Mouse (Mus musculus): ENCODE measurements at regions not wholly inside any gene's neighbourhood (a gene's known extent, or its start where the extent isn't known, plus 50 kb on each side); places are given as distances from the start of the nearest gene placed in this dataset.
A peak's percentile ranks its signal among the peaks of the same experiment; 100 is the strongest.

DNA sequence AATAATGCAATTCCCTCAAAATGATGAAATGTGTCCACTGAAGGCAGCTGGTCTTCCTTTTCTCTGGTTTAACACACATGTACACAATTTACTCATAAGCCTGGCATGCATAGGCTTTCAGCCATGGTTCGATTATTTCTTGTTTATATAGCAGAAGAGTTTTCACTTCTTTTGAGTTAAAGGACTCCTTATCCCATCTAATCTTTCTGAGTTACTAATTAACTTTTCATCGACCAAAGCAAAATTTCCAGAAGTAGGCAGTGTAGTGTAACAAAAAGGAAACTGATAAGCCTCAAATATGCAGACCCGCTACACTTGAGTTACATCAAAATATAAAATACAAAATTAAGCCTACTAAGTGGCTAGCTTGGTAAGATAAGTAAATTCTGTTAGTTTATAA, 620.5 kb upstream of the Akr1e1 start:
- no peak for DNase-seq

DNA sequence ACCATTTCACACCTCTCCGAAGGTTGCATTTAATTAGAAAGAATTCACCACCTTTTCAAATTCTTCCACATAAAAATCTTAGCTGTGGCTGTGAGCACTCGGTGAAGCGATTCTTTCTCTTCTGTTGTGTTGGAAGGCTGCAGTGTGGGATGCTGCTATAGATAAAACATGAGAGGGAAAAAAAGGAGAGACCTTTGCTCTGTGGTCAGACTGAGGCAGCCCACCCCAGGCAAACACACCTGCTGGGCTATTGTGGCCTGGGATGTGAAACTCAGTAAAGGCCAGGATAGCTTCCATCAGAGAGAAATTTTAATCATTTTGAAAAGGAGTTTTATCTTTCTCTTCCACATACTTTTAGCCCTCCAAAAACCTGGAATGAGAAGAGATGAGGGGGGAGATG, 625.3 kb upstream of the Akr1e1 start:
- no peak for DNase-seq

DNA sequence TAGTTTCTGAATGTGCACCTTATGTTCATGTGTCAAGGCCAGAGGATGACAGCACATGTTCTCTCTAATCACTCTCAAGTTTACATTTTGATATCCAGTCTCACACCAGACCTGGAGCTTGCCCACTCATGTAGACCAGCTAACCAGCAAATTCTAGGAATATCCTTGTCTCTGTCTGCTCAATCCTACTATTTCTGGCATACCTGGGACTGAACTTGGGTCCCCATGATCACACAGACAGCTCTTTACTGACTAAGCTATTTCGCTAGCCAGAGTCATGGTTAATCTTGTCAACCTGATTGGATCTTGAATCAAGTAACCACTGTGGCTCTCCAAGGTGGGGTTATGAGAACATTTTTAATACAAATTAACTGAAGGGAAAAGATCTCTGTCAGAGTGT, 625.9 kb upstream of the Klf6 start:
- no peak for DNase-seq

DNA sequence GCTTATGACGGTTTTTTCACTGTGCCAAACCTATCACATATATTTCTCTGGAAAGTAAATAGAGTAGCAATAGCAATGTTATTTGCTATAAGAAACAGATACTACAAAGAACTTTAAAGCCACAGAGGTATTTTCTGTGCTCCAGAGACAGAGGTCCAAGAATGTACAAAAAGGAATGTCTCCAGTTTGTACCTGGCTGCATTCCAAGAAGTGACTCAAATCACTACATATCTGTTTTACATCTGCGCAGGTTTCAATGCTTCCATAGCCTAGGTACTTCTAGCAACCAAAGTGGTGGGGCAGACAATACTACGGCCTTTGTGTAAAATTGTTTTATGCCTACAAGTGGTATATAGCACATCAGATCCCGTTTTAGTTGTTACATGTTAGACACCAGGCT, 620.7 kb upstream of the Klf6 start:
- DNase-seq = no peak

DNA sequence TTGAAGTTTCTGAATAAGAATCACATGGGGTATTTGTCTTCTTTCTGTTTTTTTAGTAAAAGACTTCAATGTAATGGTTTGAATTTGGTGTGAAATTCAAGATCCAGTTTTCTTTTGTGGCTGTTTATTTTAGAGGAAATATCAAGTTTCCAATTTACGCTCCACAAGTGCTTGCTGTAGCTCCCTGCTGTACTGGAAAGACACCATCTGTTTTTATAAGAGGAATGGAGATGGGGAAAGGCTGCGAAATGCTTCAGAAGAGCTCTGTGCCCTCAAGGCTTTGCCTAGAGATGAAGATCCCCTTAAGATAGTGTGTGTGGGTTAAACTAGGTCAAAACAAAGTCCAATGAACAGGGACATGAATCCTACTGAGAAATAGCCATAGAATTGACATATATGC, 618.5 kb upstream of the Klf6 start:
- DNase-seq = no peak

- no peak for DNase-seq
Measured at GRCm38 (mm10) chr13:5248671-5249391, 612.5 kb upstream of the Klf6 start.

DNA sequence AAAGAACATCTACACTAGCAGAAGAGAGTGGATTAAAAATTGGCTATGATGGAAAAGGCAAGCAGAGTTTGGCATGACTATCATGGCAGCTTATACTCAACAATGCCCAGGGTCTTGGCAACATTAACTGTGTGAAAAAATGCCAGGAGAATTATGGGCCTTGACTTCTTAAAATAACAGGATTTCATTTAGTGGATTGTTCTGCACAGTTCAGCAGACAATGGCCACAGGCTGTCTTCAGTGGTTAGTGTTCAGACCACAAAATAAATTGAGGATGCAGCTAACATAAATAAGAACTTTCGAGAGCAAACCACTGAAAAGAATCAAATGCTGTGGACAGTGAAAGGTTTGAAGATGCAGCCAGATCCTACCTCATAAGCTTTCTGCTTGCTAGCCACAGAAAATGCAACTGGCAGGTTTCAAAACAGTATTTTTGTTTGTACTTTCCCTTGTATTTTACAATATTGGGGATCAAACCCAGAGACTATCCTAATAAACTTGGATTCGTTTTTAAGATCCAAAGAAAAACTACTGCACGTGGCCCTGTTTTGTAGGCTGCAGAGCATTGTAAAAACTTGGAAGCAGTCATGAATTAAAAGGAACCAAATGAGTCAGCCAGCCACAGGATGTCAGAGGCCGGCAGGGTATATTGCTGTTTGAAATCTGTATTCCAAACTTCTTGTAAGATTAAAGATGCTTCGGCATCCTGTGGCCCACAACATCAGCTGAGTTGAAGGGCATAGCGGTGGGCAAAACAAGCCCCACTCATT, 603.2 kb upstream of the Klf6 start:
- no peak for DNase-seq

- no peak for DNase-seq
Measured at GRCm38 (mm10) chr13:5259760-5260159, 601.5 kb upstream of the Klf6 start.

- no peak for DNase-seq
Measured at GRCm38 (mm10) chr13:5272506-5273192, 588.6 kb upstream of the Klf6 start.

DNA sequence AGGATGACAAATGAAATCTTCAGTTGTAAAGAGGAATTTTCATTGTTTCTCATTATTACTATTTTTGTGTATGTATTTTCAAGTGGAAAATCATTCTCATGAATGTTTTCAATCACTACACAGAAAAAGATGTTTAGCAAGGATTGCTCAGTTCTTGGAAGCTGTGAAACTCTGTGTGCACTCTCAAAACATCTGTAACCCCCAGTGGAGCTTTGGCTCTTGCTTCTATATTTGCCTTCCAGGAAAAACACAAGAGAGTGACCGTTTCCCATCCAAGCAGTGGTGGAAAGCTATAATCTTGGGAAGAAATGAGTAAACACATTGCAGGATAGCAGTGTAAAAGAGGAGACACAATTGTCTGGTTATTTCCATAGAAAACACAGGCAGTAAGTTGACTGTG, 584.7 kb upstream of the Klf6 start:
- no peak for DNase-seq

DNA sequence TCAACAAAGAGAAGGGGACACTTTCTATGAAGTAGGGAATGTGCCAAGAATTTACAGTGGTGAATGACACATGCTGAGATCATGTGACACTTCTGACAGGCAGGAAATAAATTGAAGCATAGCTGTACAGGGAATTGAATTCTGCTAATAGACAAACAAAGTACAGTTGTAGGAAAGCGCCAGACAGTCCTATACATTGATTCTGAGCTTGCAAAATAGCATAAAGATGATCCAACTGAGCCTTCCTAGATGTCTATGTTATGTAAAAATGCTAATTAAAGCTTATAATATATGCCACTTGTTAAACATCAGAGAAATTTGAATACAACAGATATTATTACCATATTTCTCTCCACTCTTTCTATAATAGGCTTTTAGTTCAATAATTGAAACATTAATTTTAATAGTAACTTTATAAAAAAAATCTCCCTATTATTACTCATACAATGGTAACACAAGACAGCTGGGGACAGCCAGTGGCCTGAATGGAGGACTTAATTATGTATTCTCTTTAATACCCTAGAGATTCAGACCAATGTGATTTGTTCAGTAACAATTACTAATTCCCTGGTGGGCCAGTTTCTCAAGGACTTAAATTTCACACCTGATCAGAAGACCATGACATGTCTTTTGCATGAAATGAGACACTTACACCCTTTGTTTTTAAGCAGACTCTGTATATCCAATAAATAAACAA, 571.4 kb upstream of the Klf6 start:
- no peak for DNase-seq

DNA sequence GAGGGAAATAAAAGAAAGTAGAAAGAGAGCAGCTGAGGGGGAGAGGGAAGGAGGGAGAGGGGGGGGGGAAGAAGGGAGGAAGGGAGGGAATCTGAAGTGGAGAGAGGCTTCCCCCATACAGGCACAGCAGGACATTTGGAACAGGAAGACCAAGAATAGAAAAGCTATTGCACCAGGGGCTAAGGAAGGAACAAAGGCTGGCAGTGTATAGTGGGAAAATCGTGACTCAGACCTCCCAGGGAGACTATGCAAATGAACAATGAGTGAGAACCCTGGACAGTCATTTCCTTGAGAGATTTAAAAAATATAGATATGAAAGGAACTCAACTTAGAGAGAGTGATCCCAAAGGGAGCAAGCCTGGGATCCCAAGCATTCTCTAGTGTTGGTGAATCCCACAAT, 559.1 kb upstream of the Klf6 start:
- no peak for DNase-seq

GRCm38 (mm10) chr13:5306688-5307087, 554.6 kb upstream of the Klf6 start:
- DNase-seq = no peak

- DNase-seq = no peak
Measured at GRCm38 (mm10) chr13:5313297-5313696, 548.0 kb upstream of the Klf6 start.

- peak; percentile 9 to 50 for DNase-seq
Measured at GRCm38 (mm10) chr13:5315011-5315410, 546.3 kb upstream of the Klf6 start.

GRCm38 (mm10) chr13:5317941-5318856, 543.1 kb upstream of the Klf6 start:
- no peak for DNase-seq

DNA sequence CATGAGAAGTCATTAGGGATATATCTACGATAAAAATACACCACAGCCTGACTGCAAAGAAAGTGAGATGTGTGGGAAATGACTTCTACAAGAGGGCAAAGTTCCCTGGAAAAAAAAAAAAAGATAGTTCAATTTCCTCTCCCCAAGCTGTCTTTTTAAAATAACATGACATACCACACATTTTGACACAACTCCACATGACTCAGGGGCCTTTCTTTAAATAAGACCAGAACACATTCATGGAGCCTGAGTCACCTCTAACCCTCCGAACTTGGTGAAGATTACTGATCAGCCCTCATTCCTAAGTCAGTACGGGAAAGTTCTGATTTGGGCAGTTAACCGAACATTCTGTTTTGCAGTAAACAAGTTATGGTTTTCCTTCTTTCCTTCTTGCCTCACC, 515.6 kb upstream of the Klf6 start:
- DNase-seq = no peak

DNA sequence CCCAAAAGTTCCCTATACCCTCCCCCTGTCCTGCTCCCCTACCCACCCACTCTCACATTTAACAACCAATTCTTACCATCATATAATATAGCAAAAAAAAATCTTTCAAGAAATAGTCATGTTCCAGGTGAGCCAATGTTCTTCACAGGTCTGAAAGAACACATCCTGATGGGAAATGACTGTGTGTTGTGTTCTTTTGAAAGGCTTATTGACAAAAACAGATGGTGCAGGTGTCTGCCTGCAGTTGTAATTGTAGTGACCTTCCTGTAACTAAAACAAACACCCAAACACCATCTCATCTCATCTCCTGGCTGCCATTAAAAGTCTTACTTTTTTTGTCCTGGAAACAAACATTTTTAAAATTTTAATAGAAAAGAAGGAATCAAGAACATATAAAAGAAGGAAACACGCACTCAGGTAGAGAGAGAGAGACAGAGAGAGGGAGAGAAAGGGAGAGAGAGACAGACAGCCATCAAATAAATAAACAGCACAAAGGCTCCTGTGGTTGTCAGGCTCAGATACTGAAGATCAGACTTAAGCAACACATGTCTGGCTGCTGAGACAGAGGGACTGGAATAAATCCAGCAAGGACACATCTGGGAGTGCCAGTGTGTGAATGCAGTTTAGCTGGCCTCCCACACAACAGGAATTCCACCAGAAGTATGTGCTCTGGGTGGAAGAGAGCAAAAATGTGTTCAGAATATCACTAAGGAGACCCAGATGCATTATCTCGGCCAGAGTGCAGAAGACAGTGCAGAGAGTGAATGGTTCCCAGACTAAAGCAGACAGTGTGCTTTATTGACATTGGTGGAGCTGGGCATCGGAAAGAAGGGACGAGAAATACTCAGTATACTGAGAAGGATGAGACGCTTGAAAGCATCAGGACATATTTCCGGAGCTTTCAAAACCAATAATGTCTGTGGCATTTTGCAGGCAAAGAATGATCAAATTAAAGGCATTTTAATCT, 513.5 kb upstream of the Klf6 start:
- DNase-seq = no peak

DNA sequence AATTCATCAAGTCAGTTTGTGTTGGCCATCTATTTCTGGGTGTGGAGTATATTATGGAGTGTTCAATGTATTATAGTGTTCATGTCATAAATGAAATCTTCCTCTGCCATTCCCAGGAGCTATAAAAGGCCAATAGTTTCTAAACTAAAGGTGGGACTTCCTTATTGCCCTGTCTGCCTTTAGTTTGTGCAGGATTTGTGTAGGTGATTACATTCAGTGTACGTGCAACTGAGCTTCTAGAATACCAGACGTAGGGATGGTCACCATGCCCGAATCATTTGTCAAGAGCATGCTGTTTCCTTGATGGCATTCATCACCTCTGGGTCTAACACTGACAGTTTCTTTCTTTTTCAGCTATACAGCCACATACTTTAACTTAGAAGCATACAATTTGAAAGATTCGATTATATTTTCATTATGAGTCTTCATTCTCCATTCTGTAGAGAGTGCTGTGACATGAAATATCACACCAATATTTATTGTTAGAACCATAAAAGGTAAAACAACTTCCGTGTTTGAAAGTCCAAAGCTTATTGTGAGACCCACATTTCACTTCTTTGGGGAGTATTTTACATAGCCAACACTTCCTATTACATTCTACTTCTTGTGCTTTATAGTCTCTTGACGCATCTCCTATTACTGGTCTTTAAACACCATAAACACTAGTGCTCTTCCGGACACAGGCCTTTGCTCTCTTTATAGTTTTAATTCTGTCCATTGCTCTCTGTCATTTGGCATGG, 494.1 kb upstream of the Klf6 start:
- DNase-seq = no peak

GRCm38 (mm10) chr13:5370007-5370406, 491.3 kb upstream of the Klf6 start:
- no peak for DNase-seq

Measured in kidney, postnatal 25 days (tissue).